Mouse (Mus musculus) embryo, embryonic 10.5 days (tissue): ENCODE measurements around the gene Gabre.

Experiments
- DNase-seq: peaks from one replicate; pipeline ENCODE4 v3.0.0-alpha.2; 2015; ENCODE audit warnings: low spot score

Gabre gene

DNA sequence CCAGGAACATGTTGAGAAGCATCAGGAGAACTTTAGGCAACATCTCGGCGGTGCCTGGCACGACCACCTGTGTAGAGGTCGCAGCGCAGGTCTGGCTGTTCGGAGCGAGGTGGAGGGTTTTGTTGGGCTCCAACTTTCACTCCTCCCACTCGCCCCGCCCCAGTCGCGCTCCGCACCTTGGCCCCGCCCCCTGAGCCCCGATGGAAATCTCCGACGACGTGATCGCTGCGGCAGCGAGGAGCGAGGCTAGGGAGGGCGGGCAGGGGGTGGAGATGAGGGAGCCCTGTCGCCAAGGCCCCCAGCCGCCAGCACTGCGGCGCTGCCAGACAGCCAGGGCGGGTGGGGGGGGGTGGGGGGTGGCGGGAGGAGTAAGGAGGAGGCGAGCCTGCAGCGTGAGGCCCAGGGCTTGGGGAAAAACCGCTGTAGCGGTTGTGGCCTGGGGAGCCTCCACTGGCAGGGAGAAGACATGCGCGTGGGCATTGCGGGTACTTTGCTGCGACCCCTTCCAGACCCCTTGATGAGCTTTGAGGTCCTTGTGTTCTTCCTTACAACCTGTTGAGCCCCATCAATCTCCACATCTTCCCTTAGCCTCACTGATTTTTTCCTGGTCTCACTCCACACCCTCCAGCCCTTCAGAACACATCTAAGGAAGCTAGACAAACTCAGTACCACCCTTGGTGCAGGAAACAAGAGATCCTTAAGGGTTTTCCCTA is at the start of gene Gabre:
Gene Gabre (minus strand): TSS at position 145 of the 713 bp plus-strand sequence.
- peak; percentile 68 for DNase-seq

DNA sequence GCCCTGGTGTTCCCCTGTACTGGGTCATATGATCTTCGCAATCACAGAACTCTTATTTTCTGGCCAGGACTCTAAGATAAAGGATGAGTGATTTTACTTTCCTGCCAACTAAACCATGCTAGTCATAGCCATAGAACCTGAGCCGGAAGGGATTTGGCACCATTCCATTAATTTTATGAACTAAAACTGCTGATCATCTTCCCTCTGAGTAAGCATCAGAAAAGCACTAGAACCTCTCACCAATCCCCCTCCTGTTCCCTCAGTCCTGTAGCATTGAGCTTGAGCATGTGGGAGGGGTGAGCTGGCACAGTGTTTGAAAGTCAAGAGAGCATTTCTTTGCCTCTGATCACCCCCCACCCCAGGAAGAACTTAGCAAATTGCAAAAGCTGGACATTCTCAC is 23.2 kb upstream of the Gabre start:
- DNase-seq: no peak

DNA sequence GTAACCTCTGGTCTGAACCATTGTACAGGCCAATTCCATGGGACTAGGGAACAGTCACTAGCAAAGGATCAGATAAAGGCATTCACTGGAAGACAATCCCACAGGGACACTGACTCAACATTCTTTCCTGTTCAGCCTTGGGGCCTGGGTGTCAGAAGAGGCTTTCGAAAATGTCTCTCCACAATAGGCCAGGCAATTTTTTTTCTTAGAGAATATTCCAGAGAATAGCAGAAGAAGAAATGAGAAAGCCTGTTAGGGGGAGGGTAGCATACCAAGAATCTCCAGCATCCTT is 715 bp upstream of the Gabre start:
- no peak for DNase-seq

DNA sequence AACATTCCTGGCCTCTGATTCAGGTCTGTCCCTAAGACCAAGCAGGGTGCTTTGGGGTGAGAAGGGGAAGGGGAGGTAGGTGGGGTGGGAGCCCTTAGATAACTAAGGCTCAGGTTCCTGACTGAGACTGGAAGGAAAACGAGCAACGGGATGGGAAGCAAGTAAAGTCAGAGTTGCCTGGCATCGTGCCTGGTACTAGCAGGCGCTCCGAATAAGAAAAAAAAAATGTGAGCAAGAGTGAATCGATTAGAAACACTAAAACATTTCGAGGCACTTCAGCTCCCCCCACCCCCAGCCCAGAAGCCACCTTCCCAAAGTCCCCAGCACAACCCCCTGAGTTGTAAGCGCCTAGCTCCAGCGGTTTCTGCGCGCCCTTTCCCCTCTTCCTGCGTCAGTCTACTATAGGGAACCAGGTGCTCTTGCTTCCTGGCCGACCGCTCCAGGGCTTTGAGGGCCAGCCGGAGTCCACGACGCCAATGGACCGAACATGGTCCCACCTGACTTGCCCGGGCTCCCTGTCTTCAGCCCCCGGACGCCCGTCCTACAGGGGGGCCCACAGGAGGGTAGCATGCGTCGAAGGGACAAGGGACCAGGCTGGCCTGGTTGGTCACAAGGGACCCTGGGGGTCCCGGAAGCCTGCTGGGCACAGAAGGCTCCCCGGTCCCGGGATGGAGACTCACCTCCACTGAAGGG is 491 bp downstream of the Gabre start:
- DNase-seq: peak; percentile 12

DNA sequence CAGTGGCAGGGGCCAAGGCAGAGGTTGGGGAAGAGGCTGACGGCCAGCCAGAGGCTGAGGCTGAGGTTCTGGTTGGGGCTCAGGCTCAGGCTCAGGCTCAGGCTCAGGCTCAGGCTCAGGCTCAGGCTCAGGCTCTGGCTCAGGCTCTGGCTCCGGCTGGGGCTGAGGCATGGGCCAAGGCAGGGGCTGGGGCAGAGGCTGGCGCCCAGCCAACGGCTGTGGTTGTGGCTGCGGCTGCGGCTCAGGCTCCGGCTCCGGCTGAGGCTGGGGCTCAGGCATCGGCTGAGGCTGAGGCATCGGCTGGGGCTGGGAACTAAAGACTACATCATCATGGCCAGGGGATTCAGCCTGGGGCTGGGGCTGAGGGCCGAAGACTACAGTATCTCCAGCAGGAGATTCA is 4.0 kb downstream of the Gabre start:
- DNase-seq: no peak

DNA sequence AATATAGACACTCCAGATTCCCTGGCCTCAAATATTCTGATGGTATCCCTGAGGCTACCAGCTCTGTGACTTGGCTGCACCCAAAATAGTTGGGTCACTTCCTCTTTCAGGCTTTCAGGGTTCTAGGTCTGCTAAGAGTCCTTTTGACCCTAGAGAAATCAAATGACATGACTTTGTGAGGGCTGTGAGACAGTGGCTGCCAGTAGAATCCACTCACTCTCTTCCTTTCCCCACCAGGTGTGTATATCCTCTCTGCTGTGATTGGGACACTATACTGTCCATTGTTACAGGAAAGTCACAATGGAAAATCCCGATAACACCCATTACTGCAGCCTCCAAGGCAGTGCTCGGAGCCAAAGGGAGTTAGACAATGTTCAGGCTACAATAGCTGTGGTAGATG is 52.9 kb downstream of the Gabre start, which contains the start of gene Magea4:
Gene Magea4 (plus strand): TSS at position 301 of the 400 bp plus-strand sequence.
- no peak for DNase-seq
